Mouse (Mus musculus) common myeloid progenitor, adult 5-6 weeks (primary cell): ENCODE data around the gene Gm42906. TPM values are rescaled to one million over a fixed set of nuclear protein-coding genes. Genes with fewer than 3 reads are reported as not detected.

Experiments used
- ATAC-seq: replicated peaks from 2 replicates; pipeline ENCODE4 v1.8.0; 2016; ENCODE audit warnings: low read depth, mild to moderate bottlenecking, moderate TSS enrichment, inconsistent platforms; ENCODE audit not compliant: poor library complexity, severe bottlenecking
- total RNA-seq: library from RNA; stranded (forward); fragments of 200-1000, 187-1606 nt; gene quantifications from 2 replicates; pipeline ENCODE4 v1.2.3, GENCODE M21; 2017

The Gm42906 gene
- total RNA-seq, 1 experiment from 2014 or later = not detected

- ATAC-seq = no peak
Observed at GRCm38 (mm10) chr5:151199235-151199634, 228.7 kb downstream of the Gm42906 start.

- ATAC-seq = no peak
Observed at GRCm38 (mm10) chr5:151196603-151197272, 231.2 kb downstream of the Gm42906 start.

- ATAC-seq = no peak
Observed at GRCm38 (mm10) chr5:151193885-151194520, 234.0 kb downstream of the Gm42906 start.

GRCm38 (mm10) chr5:151192266-151192665 lies 235.7 kb downstream of the Gm42906 start:
- ATAC-seq = no peak

GRCm38 (mm10) chr5:151190764-151191163 lies 237.2 kb downstream of the Gm42906 start:
- ATAC-seq = no peak

GRCm38 (mm10) chr5:151189789-151190378 lies 238.1 kb downstream of the Gm42906 start:
- peak; percentile 95 for ATAC-seq

- no peak for ATAC-seq
Observed at GRCm38 (mm10) chr5:151189321-151189720, 238.6 kb downstream of the Gm42906 start.

- no peak for ATAC-seq
Observed at GRCm38 (mm10) chr5:151188659-151189058, 239.3 kb downstream of the Gm42906 start.

GRCm38 (mm10) chr5:151187336-151187735 lies 240.6 kb downstream of the Gm42906 start:
- ATAC-seq = no peak

- ATAC-seq = no peak
Observed at GRCm38 (mm10) chr5:151185286-151185856, 242.6 kb downstream of the Gm42906 start.

GRCm38 (mm10) chr5:151183656-151184240 lies 244.2 kb downstream of the Gm42906 start:
- peak; percentile 98 for ATAC-seq

GRCm38 (mm10) chr5:151181288-151181687 lies 246.7 kb downstream of the Gm42906 start:
- ATAC-seq = no peak

- ATAC-seq = no peak
Observed at GRCm38 (mm10) chr5:151180176-151180785, 247.7 kb downstream of the Gm42906 start.

GRCm38 (mm10) chr5:151177171-151177570 lies 250.8 kb downstream of the Gm42906 start:
- no peak for ATAC-seq

GRCm38 (mm10) chr5:151175897-151176313 lies 252.1 kb downstream of the Gm42906 start:
- no peak for ATAC-seq

GRCm38 (mm10) chr5:151174485-151175460 lies 253.2 kb downstream of the Gm42906 start:
- no peak for ATAC-seq

- no peak for ATAC-seq
Observed at GRCm38 (mm10) chr5:151173774-151174173, 254.2 kb downstream of the Gm42906 start.

- ATAC-seq = no peak
Observed at GRCm38 (mm10) chr5:151170168-151170750, 257.7 kb downstream of the Gm42906 start.

- no peak for ATAC-seq
Observed at GRCm38 (mm10) chr5:151168191-151168590, 259.8 kb downstream of the Gm42906 start.
